Mouse (Mus musculus): Measurements from ENCODE around the gene Map2k4. TPM values are rescaled to one million over a fixed set of nuclear protein-coding genes. Genes with fewer than 3 reads are reported as not detected.

The Map2k4 gene
- polyA plus RNA-seq (2016; fragmentation: Nextera tagmentation; extraction: Ambion mirVana): 43.6 and 44.3 TPM in 2 replicates

- peak; percentile 98 for ATAC-seq
- no peaks in the 10 kb centered on the region for H3K27me3 ChIP-seq (replicated peaks)
- H3K9ac ChIP-seq: peak within 1 kb of the TSS; percentile 98
- H3K36me3 ChIP-seq: 0 out of 2 replicates have a peak, but pooled peaks cover 7% of the 10 kb centered on the region
- H3K9me3 ChIP-seq (replicated peaks): no peaks in the 10 kb centered on the region
- under 1% methylated on average over 35 of the region's 36 CpGs for WGBS (ENCODE audit: insufficient replicate concordance)
- peaks cover 62% of the 10 kb centered on the region for H3K4me1 ChIP-seq
- H3K27ac ChIP-seq: peak within 1 kb of the TSS; percentile 92
- H3K4me3 ChIP-seq: peak within 1 kb of the TSS; percentile 99
- H3K4me2 ChIP-seq: peak within 1 kb of the TSS; percentile 86
Measured at GRCm38 (mm10) chr11:65788154-65788553, at the start of gene Map2k4. Gene Map2k4, minus strand, starts transcription at chr11:65788297.

GRCm38 (mm10) chr11:65824556-65824955, 36.5 kb upstream of the Map2k4 start:
- Histone ChIP-seq H3K4me2 (no peak overlapping the region), H3K4me1 (no peaks in the 10 kb centered on the region), H3K9ac (no peak overlapping the region), H3K4me3 (no peak overlapping the region), H3K27ac (no peak overlapping the region), H3K36me3 (peaks cover 78% of the 10 kb centered on the region), H3K27me3 (replicated peaks) (no peaks in the 10 kb centered on the region), H3K9me3 (replicated peaks) (no peaks in the 10 kb centered on the region)
- no peak for ATAC-seq
- 86% methylated on average over 3 of the region's 3 CpGs for WGBS (ENCODE audit: insufficient replicate concordance)

- no peak overlapping the region for H3K4me3 ChIP-seq
- peaks cover 78% of the 10 kb centered on the region for H3K36me3 ChIP-seq
- no peak overlapping the region for H3K4me2 ChIP-seq
- H3K27ac ChIP-seq: no peak overlapping the region
- H3K4me1 ChIP-seq: no peaks in the 10 kb centered on the region
- H3K9ac ChIP-seq: no peak overlapping the region
- WGBS (ENCODE audit: insufficient replicate concordance): 25% methylated on average over 7 of the region's 7 CpGs
- H3K27me3 ChIP-seq (replicated peaks): no peaks in the 10 kb centered on the region
- no peaks in the 10 kb centered on the region for H3K9me3 ChIP-seq (replicated peaks)
- no peak for ATAC-seq
Measured at GRCm38 (mm10) chr11:65820877-65821276, 32.8 kb upstream of the Map2k4 start.

- Histone ChIP-seq H3K9ac (no peak overlapping the region), H3K27ac (no peak overlapping the region), H3K4me3 (no peak overlapping the region), H3K9me3 (replicated peaks) (no peaks in the 10 kb centered on the region), H3K27me3 (replicated peaks) (no peaks in the 10 kb centered on the region), H3K36me3 (peaks cover 79% of the 10 kb centered on the region), H3K4me1 (no peaks in the 10 kb centered on the region), H3K4me2 (no peak overlapping the region)
- ATAC-seq: no peak
- WGBS (ENCODE audit: insufficient replicate concordance): 75% methylated on average over 5 of the region's 5 CpGs
Measured at GRCm38 (mm10) chr11:65820280-65820679, 32.2 kb upstream of the Map2k4 start.

GRCm38 (mm10) chr11:65818193-65818592, 30.1 kb upstream of the Map2k4 start:
- Histone ChIP-seq H3K4me2 (no peak overlapping the region), H3K27me3 (replicated peaks) (no peaks in the 10 kb centered on the region), H3K4me3 (no peak overlapping the region), H3K27ac (no peak overlapping the region), H3K9me3 (replicated peaks) (no peaks in the 10 kb centered on the region), H3K9ac (no peak overlapping the region), H3K4me1 (no peaks in the 10 kb centered on the region), H3K36me3 (peaks cover 78% of the 10 kb centered on the region)
- 64% methylated on average over 1 of the region's 1 CpGs for WGBS (ENCODE audit: insufficient replicate concordance)
- ATAC-seq: no peak

- 81% methylated on average over 6 of the region's 6 CpGs for WGBS (ENCODE audit: insufficient replicate concordance)
- Histone ChIP-seq H3K9ac (no peak overlapping the region), H3K4me3 (no peak overlapping the region), H3K36me3 (peaks cover 59% of the 10 kb centered on the region), H3K27ac (no peak overlapping the region), H3K4me2 (no peak overlapping the region), H3K9me3 (replicated peaks) (no peaks in the 10 kb centered on the region), H3K4me1 (0 out of 2 replicates have a peak, but pooled peaks cover 12% of the 10 kb centered on the region), H3K27me3 (replicated peaks) (no peaks in the 10 kb centered on the region)
- no peak for ATAC-seq
Measured at GRCm38 (mm10) chr11:65816237-65816636, 28.1 kb upstream of the Map2k4 start.

- whole genome bisulfite sequencing (ENCODE audit: insufficient replicate concordance): 83% methylated on average over 9 of the region's 9 CpGs
- no peaks in the 10 kb centered on the region for H3K27me3 ChIP-seq (replicated peaks)
- no peaks in the 10 kb centered on the region for H3K9me3 ChIP-seq (replicated peaks)
- H3K9ac ChIP-seq: no peak overlapping the region
- no peak overlapping the region for H3K4me3 ChIP-seq
- peaks cover 50% of the 10 kb centered on the region for H3K36me3 ChIP-seq
- peaks cover 17% of the 10 kb centered on the region; the same call in 1 of the 2 replicates for H3K4me1 ChIP-seq
- no peak overlapping the region for H3K4me2 ChIP-seq
- ATAC-seq: no peak
- no peak overlapping the region for H3K27ac ChIP-seq
Measured at GRCm38 (mm10) chr11:65814381-65814780, 26.3 kb upstream of the Map2k4 start.

- no peak overlapping the region for H3K27ac ChIP-seq
- H3K9ac ChIP-seq: no peak overlapping the region
- no peak overlapping the region for H3K4me3 ChIP-seq
- no peak overlapping the region for H3K4me2 ChIP-seq
- no peaks in the 10 kb centered on the region for H3K27me3 ChIP-seq (replicated peaks)
- H3K9me3 ChIP-seq (replicated peaks): no peaks in the 10 kb centered on the region
- WGBS (ENCODE audit: insufficient replicate concordance): 56% methylated on average over 5 of the region's 5 CpGs
- ATAC-seq: no peak
- peaks cover 36% of the 10 kb centered on the region for H3K4me1 ChIP-seq
- H3K36me3 ChIP-seq: peaks cover 31% of the 10 kb centered on the region
Measured at GRCm38 (mm10) chr11:65812088-65812487, 24.0 kb upstream of the Map2k4 start.

GRCm38 (mm10) chr11:65807601-65808000, 19.5 kb upstream of the Map2k4 start:
- no peak for ATAC-seq
- Histone ChIP-seq H3K9me3 (replicated peaks) (no peaks in the 10 kb centered on the region), H3K27me3 (replicated peaks) (no peaks in the 10 kb centered on the region), H3K9ac (peak overlapping the region; percentile 82), H3K4me2 (peak overlapping the region; percentile 93), H3K27ac (peak overlapping the region; percentile 96), H3K36me3 (no peaks in the 10 kb centered on the region), H3K4me1 (peaks cover 47% of the 10 kb centered on the region), H3K4me3 (peak overlapping the region; percentile 85)
- 40% methylated on average over 7 of the region's 7 CpGs for WGBS (ENCODE audit: insufficient replicate concordance)

- H3K9ac ChIP-seq: peak within 1 kb of the TSS; percentile 82
- H3K4me1 ChIP-seq: peaks cover 41% of the 10 kb centered on the region
- H3K9me3 ChIP-seq (replicated peaks): no peaks in the 10 kb centered on the region
- H3K4me2 ChIP-seq: peak within 1 kb of the TSS; percentile 93
- ATAC-seq: peak; percentile 98
- H3K27ac ChIP-seq: peak within 1 kb of the TSS; percentile 96
- no peaks in the 10 kb centered on the region for H3K27me3 ChIP-seq (replicated peaks)
- WGBS (ENCODE audit: insufficient replicate concordance): under 1% methylated on average over 58 of the region's 58 CpGs
- H3K4me3 ChIP-seq: peak within 1 kb of the TSS; percentile 85
- no peaks in the 10 kb centered on the region for H3K36me3 ChIP-seq
Measured at GRCm38 (mm10) chr11:65806909-65807504, 18.9 kb upstream of the Map2k4 start, which contains the start of gene Zkscan6. Gene Zkscan6, plus strand, starts transcription at chr11:65807175.

- Histone ChIP-seq H3K4me2 (peak overlapping the region; percentile 93), H3K9me3 (replicated peaks) (no peaks in the 10 kb centered on the region), H3K27ac (peak overlapping the region; percentile 96), H3K4me1 (peaks cover 36% of the 10 kb centered on the region), H3K27me3 (replicated peaks) (no peaks in the 10 kb centered on the region), H3K4me3 (peak overlapping the region; percentile 85), H3K9ac (peak overlapping the region; percentile 76), H3K36me3 (no peaks in the 10 kb centered on the region)
- ATAC-seq: peak; percentile 65
- WGBS (ENCODE audit: insufficient replicate concordance): under 1% methylated on average over 20 of the region's 20 CpGs
Measured at GRCm38 (mm10) chr11:65806321-65806904, 18.3 kb upstream of the Map2k4 start.

- 59% methylated on average over 3 of the region's 3 CpGs for WGBS (ENCODE audit: insufficient replicate concordance)
- no peak for ATAC-seq
- no peak overlapping the region for H3K9ac ChIP-seq
Measured at GRCm38 (mm10) chr11:65801899-65802298, 13.8 kb upstream of the Map2k4 start.

More at GRCm38 (mm10) chr11:65801899-65802298, 13.8 kb upstream of the Map2k4 start:
- peaks cover 12% of the 10 kb centered on the region; the same call in 1 of the 2 replicates for H3K4me1 ChIP-seq
- H3K27me3 ChIP-seq (replicated peaks): no peaks in the 10 kb centered on the region
- no peak overlapping the region for H3K27ac ChIP-seq
- no peaks in the 10 kb centered on the region for H3K9me3 ChIP-seq (replicated peaks)
- no peak overlapping the region for H3K4me2 ChIP-seq
- no peak overlapping the region for H3K4me3 ChIP-seq
- H3K36me3 ChIP-seq: no peaks in the 10 kb centered on the region
